Mouse (Mus musculus) neural tube, embryonic 10.5 days (tissue): ENCODE data around the gene Tmem204.
A peak's percentile ranks its signal among the peaks of the same experiment; 100 is the strongest.

Experiments used
- DNase-seq: peaks from one replicate; pipeline ENCODE4 v3.0.0-alpha.2; 2017; ENCODE audit warnings: low spot score; ENCODE audit errors: extremely low spot score

The Tmem204 gene

GRCm38 (mm10) chr17:25086724-25087123 is 3.3 kb upstream of the Tmem204 start:
- DNase-seq: no peak

GRCm38 (mm10) chr17:25084835-25085385 is 1.5 kb upstream of the Tmem204 start:
- DNase-seq: peak; percentile 19

- DNase-seq: no peak
Measured at GRCm38 (mm10) chr17:25082887-25083286, 504 bp downstream of the Tmem204 start.

- DNase-seq: no peak
Measured at GRCm38 (mm10) chr17:25082081-25082847, 1.1 kb downstream of the Tmem204 start.

GRCm38 (mm10) chr17:25080960-25081381 is 2.4 kb downstream of the Tmem204 start:
- no peak for DNase-seq

GRCm38 (mm10) chr17:25080210-25080609 is 3.2 kb downstream of the Tmem204 start:
- DNase-seq: no peak

GRCm38 (mm10) chr17:25077771-25078372 is 5.5 kb downstream of the Tmem204 start:
- no peak for DNase-seq

- DNase-seq: no peak
Measured at GRCm38 (mm10) chr17:25076906-25077305, 6.5 kb downstream of the Tmem204 start.

GRCm38 (mm10) chr17:25068690-25069089 is 14.7 kb downstream of the Tmem204 start:
- DNase-seq: no peak

GRCm38 (mm10) chr17:25067442-25067851 is 15.9 kb downstream of the Tmem204 start:
- no peak for DNase-seq

- DNase-seq: no peak
Measured at GRCm38 (mm10) chr17:25066595-25066994, 16.8 kb downstream of the Tmem204 start.

- no peak for DNase-seq
Measured at GRCm38 (mm10) chr17:25065189-25065588, 18.2 kb downstream of the Tmem204 start.

- no peak for DNase-seq
Measured at GRCm38 (mm10) chr17:25064351-25064750, 19.0 kb downstream of the Tmem204 start.

- DNase-seq: no peak
Measured at GRCm38 (mm10) chr17:25063872-25064271, 19.5 kb downstream of the Tmem204 start.

- no peak for DNase-seq
Measured at GRCm38 (mm10) chr17:25063261-25063660, 20.1 kb downstream of the Tmem204 start.

- no peak for DNase-seq
Measured at GRCm38 (mm10) chr17:25057041-25057440, 26.4 kb downstream of the Tmem204 start.

- DNase-seq: no peak
Measured at GRCm38 (mm10) chr17:25053274-25053673, 30.1 kb downstream of the Tmem204 start.

GRCm38 (mm10) chr17:25047143-25047542 is 36.2 kb downstream of the Tmem204 start:
- DNase-seq: no peak

GRCm38 (mm10) chr17:25045281-25045680 is 38.1 kb downstream of the Tmem204 start:
- DNase-seq: no peak

- no peak for DNase-seq
Measured at GRCm38 (mm10) chr17:25044879-25045278, 38.5 kb downstream of the Tmem204 start.

GRCm38 (mm10) chr17:25036183-25036582 is 47.2 kb downstream of the Tmem204 start:
- DNase-seq: no peak

- peak; percentile 69 for DNase-seq
Measured at GRCm38 (mm10) chr17:25016292-25017132, 66.9 kb downstream of the Tmem204 start.
